Mouse (Mus musculus) gastrocnemius, adult 2 months (tissue): Measurements from ENCODE around the gene Bhlha15. TPM values are rescaled to one million over a fixed set of nuclear protein-coding genes. Genes with fewer than 3 reads are reported as not detected.
A peak's percentile ranks its signal among the peaks of the same experiment; 100 is the strongest.

Source experiments
- DNase-seq: peaks from one replicate; pipeline ENCODE4 v3.0.0; 2022
- H3K27ac ChIP-seq: fragments of 200-600 bp; 2 replicates; pipeline ENCODE4 v1.8.1; 2022; ENCODE audit warnings: mild to moderate bottlenecking
- H3K4me3 ChIP-seq: fragments of 200-600 bp; 2 replicates; pipeline ENCODE4 v1.8.1; 2022; ENCODE audit warnings: mild to moderate bottlenecking, moderate library complexity
- CTCF ChIP-seq: fragments of 200-600 bp; IDR thresholded peaks from 2 replicates; pipeline ENCODE4 v1.8.1; 2022; ENCODE audit warnings: antibody characterized with exemption, mild to moderate bottlenecking, moderate library complexity
- intact Hi-C: fragments of 180-260 bp; cut with DNase I; formaldehyde crosslinking; loops from one replicate; pipeline ENCODE4 v1.15.1; 2025
- total RNA-seq, 2 experiments: library from RNA; stranded (reverse); gene quantifications; 2 replicates each; pipeline ENCODE4 v1.2.3; 2021

The Bhlha15 gene
- total RNA-seq, 2 experiments from 2014 or later, result not detected

- no peak for DNase-seq
- H3K4me3 ChIP-seq, result no peak overlapping the region
- no peak for TF ChIP-seq CTCF
- no peak overlapping the region for H3K27ac ChIP-seq
- intact Hi-C loops, result no loop called here
Observed at GRCm38 (mm10) chr5:144200616-144201015, 10.5 kb downstream of the Bhlha15 start.

GRCm38 (mm10) chr5:144202430-144202829, 12.3 kb downstream of the Bhlha15 start:
- intact Hi-C loops, result no loop called here
- TF ChIP-seq CTCF, result peak; percentile 20; the same call in 1 of the 2 replicates
- H3K4me3 ChIP-seq, result no peak overlapping the region
- no peak overlapping the region for H3K27ac ChIP-seq
- DNase-seq, result no peak

GRCm38 (mm10) chr5:144203398-144203959, 13.4 kb downstream of the Bhlha15 start:
- intact Hi-C loops, result no loop called here
- DNase-seq, result peak; percentile 86
- Histone ChIP-seq H3K27ac (peak overlapping the region; percentile 83), H3K4me3 (no peak overlapping the region)
- TF ChIP-seq CTCF, result peak; percentile 15; the same call in 1 of the 2 replicates

- Histone ChIP-seq H3K4me3 (no peak overlapping the region), H3K27ac (peak overlapping the region; percentile 83)
- TF ChIP-seq CTCF, result no peak
- DNase-seq, result peak; percentile 51
- intact Hi-C loops, result no loop called here
Observed at GRCm38 (mm10) chr5:144204303-144204702, 14.2 kb downstream of the Bhlha15 start.

- intact Hi-C loops, result loop anchor here (5.0 kb wide), 1 partner anchor 52 kb away; no protein-coding TSS in a partner anchor
- peak overlapping the region; percentile 83 for H3K27ac ChIP-seq
- peak; percentile 25; the same call in 1 of the 2 replicates for TF ChIP-seq CTCF
- H3K4me3 ChIP-seq, result no peak overlapping the region
- DNase-seq, result peak; percentile 60
Observed at GRCm38 (mm10) chr5:144204911-144205310, 14.8 kb downstream of the Bhlha15 start.

GRCm38 (mm10) chr5:144206069-144206468, 16.0 kb downstream of the Bhlha15 start:
- no peak for DNase-seq
- Histone ChIP-seq H3K4me3 (no peak overlapping the region), H3K27ac (no peak overlapping the region)
- TF ChIP-seq CTCF, result no peak
- intact Hi-C loops, result loop anchor here (5.0 kb wide), 1 partner anchor 51 kb away; no protein-coding TSS in a partner anchor

- Histone ChIP-seq H3K4me3 (no peak overlapping the region), H3K27ac (no peak overlapping the region)
- TF ChIP-seq CTCF, result peak; percentile 93
- DNase-seq, result no peak
- intact Hi-C loops, result loop anchor here (5.0 kb wide), 1 partner anchor 50 kb away; no protein-coding TSS in a partner anchor
Observed at GRCm38 (mm10) chr5:144207478-144207877, 17.4 kb downstream of the Bhlha15 start.

- Histone ChIP-seq H3K4me3 (no peak overlapping the region), H3K27ac (no peak overlapping the region)
- DNase-seq, result peak; percentile 66
- intact Hi-C loops, result loop anchor here (2.0 to 10.0 kb wide), 2 partner anchors 174 to 520 kb away; no protein-coding TSS in a partner anchor
- TF ChIP-seq CTCF, result peak; percentile 88
Observed at GRCm38 (mm10) chr5:144214453-144214852, 24.4 kb downstream of the Bhlha15 start.

- TF ChIP-seq CTCF, result no peak
- Histone ChIP-seq H3K4me3 (no peak overlapping the region), H3K27ac (no peak overlapping the region)
- no peak for DNase-seq
- intact Hi-C loops, result loop anchor here (2.0 to 10.0 kb wide), 2 partner anchors 175 to 519 kb away; no protein-coding TSS in a partner anchor
Observed at GRCm38 (mm10) chr5:144215992-144216391, 25.9 kb downstream of the Bhlha15 start.

- Histone ChIP-seq H3K27ac (no peak overlapping the region), H3K4me3 (no peak overlapping the region)
- no peak for DNase-seq
- intact Hi-C loops, result loop anchor here (10.0 kb wide), 1 partner anchor 517 kb away; no protein-coding TSS in a partner anchor
- no peak for TF ChIP-seq CTCF
Observed at GRCm38 (mm10) chr5:144218061-144218460, 28.0 kb downstream of the Bhlha15 start.

GRCm38 (mm10) chr5:144219306-144219705, 29.2 kb downstream of the Bhlha15 start:
- intact Hi-C loops, result loop anchor here (10.0 kb wide), 1 partner anchor 515 kb away; no protein-coding TSS in a partner anchor
- peak overlapping the region; percentile 9; the same call in 1 of the 2 replicates for H3K4me3 ChIP-seq
- TF ChIP-seq CTCF, result no peak
- peak overlapping the region; percentile 25; the same call in 1 of the 2 replicates for H3K27ac ChIP-seq
- DNase-seq, result no peak

- intact Hi-C loops, result loop anchor here (10.0 kb wide), 2 partner anchors 515 to 1105 kb away; partner anchors contain the start of gene Rnf216
- Histone ChIP-seq H3K4me3 (no peak overlapping the region), H3K27ac (peak overlapping the region; percentile 25; the same call in 1 of the 2 replicates)
- DNase-seq, result no peak
- no peak for TF ChIP-seq CTCF
Observed at GRCm38 (mm10) chr5:144219936-144220335, 29.9 kb downstream of the Bhlha15 start.

GRCm38 (mm10) chr5:144221305-144221704, 31.2 kb downstream of the Bhlha15 start:
- no peak for DNase-seq
- Histone ChIP-seq H3K27ac (peak overlapping the region; percentile 92), H3K4me3 (peak overlapping the region; percentile 96)
- intact Hi-C loops, result loop anchor here (10.0 kb wide), 1 partner anchor 1107 kb away; the partner anchor contains the start of gene Rnf216
- TF ChIP-seq CTCF, result no peak
